Comparison of ENCODE assay signal across 9 mouse cellular contexts in the genomic region with DNA sequence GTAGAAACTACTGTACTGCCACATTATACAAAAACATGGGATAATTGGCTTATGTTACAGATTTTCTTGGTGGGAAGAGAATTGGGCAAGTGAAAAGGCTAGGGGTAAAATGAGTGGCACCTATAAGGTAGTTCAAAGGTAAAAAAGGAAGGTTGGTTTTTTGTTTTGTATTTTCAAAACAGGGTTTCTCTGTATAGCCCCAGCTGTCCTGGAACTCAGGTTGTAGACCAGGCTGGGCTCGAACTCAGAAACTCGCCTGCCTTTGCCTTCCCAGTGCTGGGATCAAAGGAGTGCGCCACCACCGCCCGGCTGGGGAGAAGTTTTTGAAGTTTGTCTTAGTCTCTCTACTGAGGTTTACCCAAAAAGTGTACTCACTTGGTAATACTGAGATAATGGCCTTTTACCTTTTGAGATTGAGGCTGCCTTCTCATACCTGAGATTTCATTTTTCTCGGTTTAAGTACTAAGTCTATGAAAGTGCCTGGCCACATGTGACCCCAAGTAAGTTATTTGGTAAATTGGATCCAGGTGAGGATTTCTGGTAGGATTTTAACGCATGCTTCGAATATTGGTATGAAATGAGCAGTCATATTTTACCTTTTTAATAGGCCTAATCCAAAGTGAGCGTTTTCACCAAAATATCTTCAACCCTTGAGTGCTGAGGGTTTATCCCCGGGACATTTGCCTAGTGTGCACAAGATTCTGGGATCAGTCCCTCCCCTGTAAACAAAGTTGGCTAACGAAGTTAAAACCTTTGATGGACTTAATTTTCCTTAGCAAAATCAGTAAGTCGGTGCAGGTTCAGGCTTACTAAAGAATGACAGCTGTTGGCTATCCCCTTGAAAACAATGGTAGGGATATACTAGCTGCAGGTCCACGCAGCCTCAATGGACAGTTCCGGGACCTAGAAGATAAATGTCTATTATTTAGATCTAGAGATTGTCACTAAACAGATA. TPM values are rescaled to one million over a fixed set of nuclear protein-coding genes. Genes with fewer than 3 reads are reported as not detected.
DNase-seq lines count a peak whose midpoint lies in the region; ATAC-seq and TF ChIP-seq lines count a peak whose summit lies in the region.
"Had no signal": no experiment of that assay in that cellular context is flagged by ENCODE, and none has a peak within 500 bp of the region (broad histone marks: within the 10 kb centered on the region; RNA-seq: fewer than 3 reads in every experiment).

No protein-coding gene starts in this region.

- H3K9me3 ChIP-seq in embryonic facial prominence, embryonic 12.5 days, result no peaks in the 10 kb centered on the region
- H3K9me3 ChIP-seq in liver, embryonic 12.5 days (replicated peaks), result no peaks in the 10 kb centered on the region

- 31% methylated on average over 14 of the region's 14 CpGs for WGBS in embryonic facial prominence, embryonic 12.5 days
- 35% methylated on average over 14 of the region's 14 CpGs for WGBS in liver, embryonic 12.5 days (ENCODE audit: insufficient replicate concordance)

- no peak overlapping the region for H3K4me3 ChIP-seq in embryonic facial prominence, embryonic 12.5 days
- H3K4me3 ChIP-seq in liver, embryonic 12.5 days, result no peak overlapping the region
- H3K4me3 ChIP-seq in gastrocnemius, adult 2 months, result no peak overlapping the region

- H3K27me3 ChIP-seq in embryonic facial prominence, embryonic 12.5 days, result no peaks in the 10 kb centered on the region
- H3K27me3 ChIP-seq in liver, embryonic 12.5 days (replicated peaks), result no peaks in the 10 kb centered on the region

- H3K27ac ChIP-seq in embryonic facial prominence, embryonic 12.5 days, result 0 out of 2 replicates have a peak overlapping the region, but pooled peaks have one; percentile 30
- peak overlapping the region; percentile 37; the same call in 1 of the 2 replicates for H3K27ac ChIP-seq in liver, embryonic 12.5 days
- H3K27ac ChIP-seq in gastrocnemius, adult 2 months, result no peak overlapping the region

- H3K4me1 ChIP-seq in embryonic facial prominence, embryonic 12.5 days, result no peaks in the 10 kb centered on the region
- H3K4me1 ChIP-seq in liver, embryonic 12.5 days, result peaks cover 10% of the 10 kb centered on the region; the same call in 1 of the 2 replicates

- H3K36me3 ChIP-seq in embryonic facial prominence, embryonic 12.5 days, result peaks cover 4% of the 10 kb centered on the region; the same call in 1 of the 2 replicates
- peaks cover 32% of the 10 kb centered on the region for H3K36me3 ChIP-seq in liver, embryonic 12.5 days

- no peak overlapping the region for H3K4me2 ChIP-seq in embryonic facial prominence, embryonic 12.5 days (replicated peaks)
- H3K4me2 ChIP-seq in liver, embryonic 12.5 days, result no peak overlapping the region

- intact Hi-C loops in gastrocnemius, adult 2 months (cut with DNase I), result no loop called here

- ATAC-seq in embryonic facial prominence, embryonic 12.5 days (ENCODE audit: insufficient number of reproducible peaks, insufficient read depth, low FRiP score, low TSS enrichment), result peak; percentile 18; the same call in 1 of the 2 replicates
- peak; percentile 31 for ATAC-seq in liver, embryonic 12.5 days
- ATAC-seq in frontal cortex, adult (ENCODE audit: low TSS enrichment), result no peak

- H3K9ac ChIP-seq in embryonic facial prominence, embryonic 12.5 days, result no peak overlapping the region
- no peak overlapping the region for H3K9ac ChIP-seq in liver, embryonic 12.5 days

- no peak for TF ChIP-seq CTCF in gastrocnemius, adult 2 months (IDR thresholded peaks at IDR 0.05)

- DNase-seq in kidney, postnatal 4 days, result peak; percentile 46 to 59
- DNase-seq in kidney, postnatal 10 days, result no peak
- peak; percentile 50 for DNase-seq in ES-CJ7 (ENCODE audit: low read depth, low spot score)
- DNase-seq in cerebellum, adult 11 months, result no peak
- no peak for DNase-seq in gastrocnemius, adult 2 months
- DNase-seq: kidney, postnatal 25 days had no signal

RNA-seq across cellular contexts. Expression of a gene that starts 10.7 kb away (rescaled TPM):
- polyA plus RNA-seq in embryonic facial prominence, embryonic 12.5 days (2016; fragmentation: Nextera tagmentation; extraction: Ambion mirVana), result 343 and 389 TPM in 2 replicates
- polyA plus RNA-seq in liver, embryonic 12.5 days (2016; fragmentation: Nextera tagmentation; extraction: Ambion mirVana), result 199 and 204 TPM in 2 replicates
- total RNA-seq in gastrocnemius, adult 2 months (2021), result 100 to 1,000 TPM; 123 to 144 TPM

RNA-seq across cellular contexts. Expression of a gene that starts 34.7 kb away (rescaled TPM):
- 33.2 and 36.2 TPM in 2 replicates for polyA plus RNA-seq in embryonic facial prominence, embryonic 12.5 days (2016; fragmentation: Nextera tagmentation; extraction: Ambion mirVana)
- 51.9 and 53.1 TPM in 2 replicates for polyA plus RNA-seq in liver, embryonic 12.5 days (2016; fragmentation: Nextera tagmentation; extraction: Ambion mirVana)
- total RNA-seq in gastrocnemius, adult 2 months (2021), result 10 to 100 TPM; 32.9 to 41.0 TPM

Comparison
In these comparisons a context has a peak if more than half of its experiments do, and no peak if none do; other contexts are left out.
1. DNase-seq: peak in kidney, postnatal 4 days (2 of 2) and ES-CJ7 (single experiment); none in kidney, postnatal 10 days (single experiment), cerebellum, adult 11 months (single experiment) and gastrocnemius, adult 2 months (single experiment).